Comparison of ENCODE assay signal across 1 mouse cellular context in genomic region chr7:112405578-112405977, GRCm38 (mm10).
A peak's percentile ranks its signal among the peaks of the same experiment; 100 is the strongest.
TF ChIP-seq lines count a peak whose summit lies in the region.

No protein-coding gene starts in this region.

TF ChIP-seq in CH12.LX, 34 proteins besides CTCF, POLR2A, EP300 and RAD21:
- TF ChIP-seq ETS1 (conservative IDR thresholded peaks at IDR 0.05; ENCODE audit: low read depth, low read length) (no peak), TCF12 (IDR thresholded peaks at IDR 0.05; ENCODE audit: low read depth, low read length) (0 out of 2 replicates have a peak, but pooled peaks have one; percentile 14), MEF2A (IDR thresholded peaks at IDR 0.05; ENCODE audit: borderline replicate concordance, low read depth, low read length) (peak; percentile 14; the same call in 1 of the 2 replicates), IRF4 (IDR thresholded peaks at IDR 0.05; ENCODE audit: low read depth, low read length) (peak; percentile 49; the same call in 1 of the 2 replicates), ZMIZ1 (IDR thresholded peaks at IDR 0.05; ENCODE audit: low read depth, low read length) (no peak)
TF ChIP-seq in CH12.LX: peak in this region for 3.
